Mouse (Mus musculus): ENCODE data around the gene Prkcb.
A peak's percentile ranks its signal among the peaks of the same experiment; 100 is the strongest.

- peak; percentile 72 for TF ChIP-seq CTCF (conservative IDR thresholded peaks at IDR 0.05; ENCODE audit: insufficient read depth, insufficient read length, low read depth, low read length)
- TF ChIP-seq POLR2A (IDR thresholded peaks at IDR 0.05; ENCODE audit: low read depth, low read length), result no peak
Measured at GRCm38 (mm10) chr7:122465823-122466549, 177.4 kb downstream of the Prkcb start.
